Mouse (Mus musculus) mouse embryonic stem cell (cell line): Measurements from ENCODE around the gene 6430571L13Rik.

Source experiments
- in situ Hi-C, 2 experiments: fragments of 300-500 bp; cut with MboI; formaldehyde crosslinking; loops; 1 replicate in 1 of 2; 3 replicates in 1 of 2; pipeline ENCODE4 v1.14.3; 2019 to 2020; ENCODE audit warnings: low sequenced_read_pairs in 2 of 2, low pct_unique_long_range_greater_than_20kb in 1 of 2, mixed read lengths in 1 of 2; ENCODE audit not compliant: unreplicated experiment in 1 of 2

Gene 6430571L13Rik

DNA sequence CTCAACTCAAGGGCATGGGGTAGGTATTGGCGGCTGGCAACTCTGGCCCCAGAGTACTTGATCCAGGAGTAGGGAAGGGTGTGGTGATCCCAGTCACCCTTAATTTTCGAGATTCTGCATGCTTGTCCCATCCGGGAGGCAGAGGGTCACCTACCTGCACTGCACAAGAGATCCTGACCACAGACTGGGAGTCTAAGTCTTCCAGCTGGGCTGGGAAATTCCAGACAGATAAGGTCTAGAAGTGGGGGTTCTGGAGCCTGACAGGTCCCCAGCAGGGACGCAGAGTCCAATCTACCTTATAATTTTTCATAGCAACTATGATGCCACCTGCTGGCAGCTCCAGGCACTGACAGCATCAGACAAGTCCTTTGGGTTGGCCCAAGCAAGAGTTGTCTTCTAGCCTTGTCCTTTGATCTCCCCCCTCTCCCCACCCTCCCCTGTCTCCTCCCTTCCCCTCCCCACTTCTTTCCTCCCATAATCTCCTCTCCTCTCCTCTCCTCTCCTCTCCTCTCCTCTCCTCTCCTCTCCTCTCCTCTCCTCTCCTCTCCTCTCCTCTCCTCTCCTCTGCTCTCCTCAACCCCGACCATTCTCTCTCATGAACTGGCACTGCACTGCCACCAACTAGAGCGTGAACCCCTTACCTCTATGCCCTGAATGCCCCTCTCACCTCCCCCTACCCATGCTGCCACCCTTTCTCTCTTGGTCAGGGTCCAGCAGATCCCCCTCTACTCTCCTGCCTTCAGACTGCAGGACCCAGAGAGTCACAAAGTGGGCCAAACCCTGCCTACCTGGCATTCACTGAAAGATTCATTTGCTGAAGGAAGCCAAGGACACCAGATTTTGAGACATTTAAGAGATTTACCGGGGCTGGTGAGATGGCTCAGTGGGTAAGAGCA, 15.7 kb downstream of the 6430571L13Rik start:
- in situ Hi-C loops: loop anchor here (5.0 to 10.0 kb wide), 2 partner anchors 61 to 156 kb away; partner anchors contain the start of gene Cish (in 1 of the 2)

DNA sequence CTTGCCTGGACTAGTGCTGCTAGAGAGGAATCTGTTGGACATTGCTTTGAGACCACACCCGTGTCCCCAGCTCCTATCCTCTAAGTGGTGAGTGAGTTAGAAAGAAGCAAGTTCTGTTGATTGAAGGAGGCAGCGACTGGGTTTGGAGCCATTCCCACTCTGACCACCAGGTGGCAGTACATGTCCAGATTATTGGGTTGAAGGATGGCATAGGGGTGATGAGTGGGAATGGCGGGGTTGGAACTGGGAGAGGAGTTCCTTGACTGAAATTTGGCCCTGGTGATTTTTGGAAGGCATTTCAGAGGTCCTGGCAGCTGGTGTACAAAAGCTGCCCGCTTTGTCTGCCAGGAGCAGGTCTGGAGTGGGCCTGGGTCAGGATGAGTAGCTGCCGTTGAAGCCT, 17.2 kb downstream of the 6430571L13Rik start:
- in situ Hi-C loops: loop anchor here (5.0 to 10.0 kb wide), 2 partner anchors 63 to 155 kb away; partner anchors contain the start of gene Cish (in 1 of the 2)

DNA sequence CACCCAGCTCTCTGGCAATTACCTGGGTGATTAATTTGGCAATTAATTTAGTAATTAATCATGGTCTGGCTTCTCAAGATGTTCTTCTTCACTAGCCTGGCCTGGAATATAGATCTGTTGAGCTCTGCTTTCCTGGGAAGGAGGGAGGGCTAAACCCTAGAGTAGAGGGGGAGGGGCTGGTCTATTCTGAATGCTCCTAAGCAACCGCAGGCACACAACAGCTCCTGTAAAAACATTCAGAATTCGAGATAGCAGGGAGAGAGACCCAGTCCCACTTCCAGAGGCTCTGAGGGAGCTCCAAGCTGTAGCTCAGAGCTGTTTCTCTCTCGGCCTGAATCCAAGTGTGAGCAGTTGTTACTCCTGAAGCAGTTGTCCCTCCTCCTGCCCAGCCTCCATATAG, 20.6 kb downstream of the 6430571L13Rik start:
- in situ Hi-C loops: loop anchor here in 1 of 2 experiments (10.0 kb wide), 1 partner anchor 104 kb away; no protein-coding TSS in a partner anchor

DNA sequence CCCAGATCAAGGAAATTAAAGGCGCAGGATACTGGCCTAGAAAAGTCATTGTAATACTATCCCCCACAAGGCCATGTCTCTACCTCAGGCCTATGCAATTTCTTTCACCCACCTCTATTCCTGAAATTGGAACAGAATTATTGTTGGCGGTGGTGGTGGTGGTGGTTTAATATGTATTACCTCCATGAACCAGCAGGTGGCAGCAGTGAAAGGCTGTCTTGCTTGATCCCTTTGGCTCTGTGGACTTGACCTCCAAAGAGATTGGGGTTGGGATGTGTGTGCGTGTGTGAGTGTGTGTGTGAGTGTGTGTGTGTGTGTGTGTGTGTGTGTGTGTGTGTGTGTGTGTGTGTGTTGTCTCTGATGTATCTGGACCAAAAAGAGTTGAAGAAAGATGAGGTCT, 26.2 kb downstream of the 6430571L13Rik start:
- in situ Hi-C loops: loop anchor here in 1 of 2 experiments (10.0 kb wide), 1 partner anchor 98 kb away; no protein-coding TSS in a partner anchor

DNA sequence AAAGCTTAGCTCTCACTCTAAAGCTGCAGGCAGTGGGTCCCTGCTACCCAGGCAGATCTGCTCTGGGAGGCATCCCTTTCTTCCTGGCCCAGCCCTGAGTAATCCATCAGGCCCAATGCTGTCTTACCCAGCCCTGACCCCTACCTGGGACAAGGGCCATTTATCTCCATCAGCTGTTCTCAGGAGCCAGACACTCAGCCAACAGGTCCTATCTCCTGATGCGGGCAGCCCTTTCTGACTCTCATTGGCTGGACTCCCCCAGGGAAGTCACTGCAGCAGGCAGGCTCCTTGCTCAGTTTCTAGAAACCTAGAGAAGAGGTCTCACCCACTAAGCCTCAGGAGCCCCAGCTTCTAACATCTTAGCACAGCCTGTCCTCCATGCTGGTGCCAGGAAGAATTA, 27.9 kb downstream of the 6430571L13Rik start:
- in situ Hi-C loops: loop anchor here in 1 of 2 experiments (10.0 kb wide), 1 partner anchor 96 kb away; no protein-coding TSS in a partner anchor

DNA sequence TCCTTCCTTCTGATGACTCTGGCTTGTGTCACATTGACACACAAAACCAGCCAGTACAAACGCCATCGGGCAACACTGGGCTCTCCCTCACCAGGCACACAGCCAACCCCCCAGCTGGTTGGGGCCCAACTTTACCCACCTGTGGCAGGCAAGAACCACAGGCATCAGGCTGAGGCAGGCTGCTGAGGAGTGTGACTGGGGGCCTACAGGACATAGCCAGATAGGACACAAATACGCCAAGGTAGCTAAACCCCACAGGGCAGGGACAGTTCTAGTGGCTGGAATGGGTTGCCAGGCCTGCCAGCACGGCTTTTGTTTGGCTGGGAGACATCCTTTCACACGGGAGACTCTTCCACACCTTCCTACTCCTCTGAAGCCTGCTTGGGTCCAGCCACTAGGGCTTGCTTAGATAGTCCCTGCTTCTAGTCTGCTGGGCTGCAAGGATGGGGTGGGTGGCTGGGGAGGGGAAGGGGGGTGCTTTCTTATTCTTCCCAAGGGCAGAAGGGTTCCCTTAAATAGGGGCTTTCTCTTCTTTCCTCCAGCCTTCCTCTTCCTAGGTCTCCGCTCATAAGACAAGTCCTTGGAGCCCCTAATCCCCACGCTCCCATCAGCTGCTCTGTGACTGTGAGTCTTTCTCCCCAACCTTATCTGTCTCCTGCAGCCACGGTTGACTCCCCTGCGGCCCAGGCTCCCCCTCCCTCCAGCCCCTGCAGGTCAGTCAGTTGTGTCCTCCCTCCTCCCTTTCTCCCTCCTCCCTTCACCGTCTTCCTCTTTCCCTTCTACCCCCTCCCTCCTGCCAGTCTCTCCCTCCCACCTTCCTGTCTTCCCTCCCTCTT, 29.1 kb downstream of the 6430571L13Rik start:
- in situ Hi-C loops: loop anchor here in 1 of 2 experiments (5.0 to 10.0 kb wide), 2 partner anchors 95 to 143 kb away; no protein-coding TSS in a partner anchor

DNA sequence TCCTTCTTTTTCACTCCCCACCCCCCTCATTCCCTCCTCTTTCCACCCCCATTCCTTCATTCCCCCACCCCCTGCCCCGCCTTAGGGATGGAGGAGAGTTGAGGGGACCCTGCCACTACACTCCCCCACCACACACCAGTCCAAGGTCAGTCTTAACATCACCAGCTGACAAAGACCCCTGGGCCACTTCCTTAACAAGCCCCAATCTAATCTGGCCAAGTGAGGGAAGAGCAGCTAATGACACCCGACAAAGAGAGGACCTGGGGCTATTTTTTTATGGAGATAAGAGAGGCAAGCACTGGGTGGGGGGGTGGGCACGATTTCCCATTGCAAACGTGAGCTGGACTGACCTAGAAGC, 29.7 kb downstream of the 6430571L13Rik start:
- in situ Hi-C loops: loop anchor here in 1 of 2 experiments (5.0 kb wide), 1 partner anchor 142 kb away; no protein-coding TSS in a partner anchor

DNA sequence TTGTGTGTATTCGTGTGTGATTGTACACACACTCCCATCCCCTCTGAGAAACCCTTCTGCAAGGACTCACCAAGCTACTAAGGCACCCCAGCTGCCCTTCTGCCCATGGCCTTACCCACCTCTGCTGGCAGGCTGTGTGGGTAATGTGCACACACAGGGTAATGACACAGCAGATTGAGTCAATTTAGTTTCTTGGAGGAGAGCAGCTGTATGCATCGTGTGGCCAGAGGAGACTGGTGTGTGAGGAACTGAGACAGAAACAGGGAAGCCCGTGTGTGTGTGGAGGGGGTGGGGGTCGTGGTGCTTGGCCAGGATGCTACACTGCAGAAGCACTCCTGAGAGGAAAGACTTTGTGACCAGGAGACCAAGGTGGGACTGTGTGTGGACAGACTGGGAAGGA, 32.0 kb downstream of the 6430571L13Rik start:
- in situ Hi-C loops: loop anchor here in 1 of 2 experiments (5.0 kb wide), 1 partner anchor 140 kb away; no protein-coding TSS in a partner anchor

DNA sequence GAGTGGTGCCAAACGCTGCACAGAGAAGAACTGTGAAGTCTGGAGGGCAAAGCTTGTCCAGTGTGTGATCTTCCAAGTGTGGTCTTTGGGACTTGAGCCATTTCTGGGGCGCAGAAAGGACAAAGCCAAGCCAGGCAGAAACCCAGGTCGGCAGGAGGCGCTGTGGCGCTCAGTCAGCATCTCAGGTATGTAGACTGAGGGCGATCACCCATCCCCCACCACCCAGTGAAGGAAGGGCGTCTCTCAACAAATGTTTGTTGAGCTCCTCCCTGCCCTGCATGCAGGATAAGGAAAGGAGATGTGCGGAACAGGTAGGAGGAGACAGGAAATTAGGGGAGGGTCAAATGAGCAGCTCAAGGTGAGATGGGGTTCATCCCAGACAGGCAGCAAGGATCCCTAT, 34.2 kb downstream of the 6430571L13Rik start:
- in situ Hi-C loops: loop anchor here in 1 of 2 experiments (5.0 kb wide), 1 partner anchor 138 kb away; no protein-coding TSS in a partner anchor

DNA sequence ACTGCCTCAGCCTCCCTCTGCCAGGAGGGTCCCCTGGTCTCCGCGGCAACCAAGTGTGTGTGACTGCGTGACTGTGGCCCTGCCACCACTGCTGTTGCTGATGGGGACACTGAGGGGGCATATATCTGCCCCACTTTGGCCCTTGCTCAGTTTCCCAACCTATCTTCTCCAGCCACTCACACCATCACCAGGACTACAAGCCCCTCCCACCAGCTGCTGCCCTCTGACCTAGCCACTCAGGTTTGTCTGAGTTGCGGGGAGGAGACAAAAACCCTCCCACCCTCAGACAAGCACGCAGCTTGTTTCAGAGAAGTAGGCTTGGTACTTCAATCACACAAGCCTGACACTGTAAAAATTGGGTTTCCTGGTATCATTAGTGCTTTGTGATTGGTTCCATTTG, 35.0 kb downstream of the 6430571L13Rik start:
- in situ Hi-C loops: no loop called here

DNA sequence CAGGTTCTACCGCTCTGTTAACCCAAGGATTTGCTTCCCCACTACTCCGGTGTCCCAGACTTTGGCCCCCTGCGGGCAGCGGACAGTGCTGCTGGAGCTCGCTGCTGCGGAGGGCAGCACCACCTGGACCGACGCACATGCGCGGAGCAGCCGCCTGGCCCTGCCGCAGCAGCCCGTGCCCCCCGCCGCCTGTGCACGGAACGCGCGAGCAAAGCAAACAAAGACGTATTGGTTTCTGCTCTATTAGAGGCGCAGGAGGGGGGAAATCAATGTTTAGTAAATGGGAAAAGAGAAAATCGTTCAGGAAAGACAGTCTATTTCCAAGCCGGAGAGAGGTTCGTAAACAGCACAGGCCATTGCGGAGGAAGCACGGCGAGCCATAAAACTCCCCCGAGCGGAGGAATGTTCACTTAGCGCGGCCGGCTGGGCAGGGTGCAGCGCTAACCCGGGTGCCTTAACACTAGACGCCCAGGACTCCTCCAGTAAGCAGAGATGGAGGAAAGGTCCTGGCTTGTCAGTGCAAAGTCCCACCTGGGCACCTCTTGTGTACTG, 37.6 kb downstream of the 6430571L13Rik start:
- in situ Hi-C loops: no loop called here

DNA sequence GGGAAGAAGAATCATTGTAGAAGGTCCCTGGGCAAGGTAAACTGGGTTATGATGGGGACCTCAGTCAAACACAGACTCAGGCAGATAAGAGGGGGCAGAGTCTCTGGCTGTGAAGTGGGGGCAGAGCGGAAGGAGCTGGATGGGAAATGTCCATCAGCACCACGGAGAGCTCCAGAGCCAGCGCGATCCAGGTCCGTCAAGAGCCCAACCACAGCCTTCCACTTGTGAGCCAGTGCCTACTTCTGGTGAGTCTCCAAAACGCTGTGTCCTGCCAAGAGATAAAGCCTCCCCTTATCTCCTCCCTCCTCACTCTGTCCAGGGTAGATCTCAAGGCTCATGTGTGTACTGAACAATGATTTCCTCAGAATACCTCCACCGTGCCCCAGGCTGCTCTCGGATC, 41.3 kb downstream of the 6430571L13Rik start:
- in situ Hi-C loops: no loop called here

DNA sequence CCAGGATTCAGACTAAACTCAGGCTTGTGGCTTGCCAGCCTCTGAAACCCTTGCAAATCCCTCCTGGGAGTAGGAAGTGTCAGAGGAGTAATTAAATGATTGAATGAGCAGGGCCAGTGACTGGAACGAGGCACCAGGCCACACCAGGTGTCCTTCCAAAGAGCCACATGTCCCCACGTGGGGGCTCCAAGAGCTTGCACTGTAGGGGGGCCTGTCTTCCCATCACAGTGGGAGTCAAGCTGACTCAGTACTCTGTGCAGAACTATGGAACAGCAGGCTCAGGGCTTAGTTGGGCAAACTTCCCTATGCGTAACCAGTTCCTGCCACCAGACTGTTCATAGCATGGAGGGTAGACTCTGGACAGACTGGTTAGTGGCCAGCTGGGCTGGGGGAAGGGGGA, 44.0 kb downstream of the 6430571L13Rik start:
- in situ Hi-C loops: no loop called here

DNA sequence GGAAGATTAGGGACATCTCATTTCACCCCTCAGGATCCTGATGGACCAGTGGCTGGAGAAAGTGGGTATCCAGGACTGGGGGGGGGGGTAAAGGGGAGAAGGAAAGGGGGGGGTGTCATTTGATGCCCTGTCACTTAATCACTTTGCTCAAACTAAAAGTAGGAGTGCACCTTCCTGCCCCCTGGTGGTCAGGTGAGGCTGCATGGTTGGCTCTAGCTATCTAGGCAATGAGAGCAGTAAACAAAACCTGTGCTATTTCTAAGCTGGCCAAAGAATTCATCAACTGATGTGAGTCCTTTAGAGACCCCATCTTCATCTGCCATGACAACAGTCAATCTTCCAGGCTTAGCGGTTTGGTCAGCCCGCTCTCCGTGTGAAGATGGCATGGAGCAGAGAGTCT, 46.3 kb downstream of the 6430571L13Rik start:
- in situ Hi-C loops: no loop called here

DNA sequence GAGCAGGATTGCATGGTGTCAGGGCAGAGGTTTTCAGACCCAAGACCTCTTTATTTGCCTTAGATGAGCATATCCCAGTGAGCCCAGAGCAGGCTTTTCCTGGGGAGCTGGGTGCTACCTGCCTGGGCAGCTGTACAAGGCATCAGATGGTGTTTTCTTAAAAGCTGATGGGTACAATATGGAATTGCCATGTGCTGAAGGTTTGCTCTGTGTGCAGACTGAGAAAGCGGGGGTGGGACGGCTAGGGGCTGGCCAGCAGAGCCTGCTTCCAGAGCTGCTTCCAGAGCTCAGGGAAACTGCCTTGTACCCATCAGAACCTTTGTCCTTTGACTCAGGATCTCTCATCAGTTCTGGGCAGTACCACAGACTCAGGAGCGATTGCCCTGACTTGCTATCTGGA, 47.3 kb downstream of the 6430571L13Rik start:
- in situ Hi-C loops: no loop called here

DNA sequence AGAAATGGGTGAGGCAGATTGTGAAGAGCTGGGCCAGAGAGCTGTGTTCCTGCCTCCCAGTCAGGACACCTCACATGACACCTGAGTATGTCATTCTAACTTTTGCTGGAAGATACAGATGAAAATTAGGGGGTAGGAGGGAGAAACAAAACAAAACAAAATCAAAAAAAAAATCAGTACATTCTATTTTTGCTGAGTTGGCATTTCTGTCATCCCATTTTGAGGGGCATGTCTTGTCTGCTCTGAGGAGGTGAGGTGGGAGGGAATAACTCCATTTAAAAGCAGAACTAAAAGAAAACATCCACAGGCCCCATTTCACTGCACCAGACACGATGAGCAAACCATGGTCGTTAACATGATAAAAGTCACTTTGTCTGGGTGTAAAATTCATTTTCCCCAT, 47.9 kb downstream of the 6430571L13Rik start:
- in situ Hi-C loops: no loop called here

DNA sequence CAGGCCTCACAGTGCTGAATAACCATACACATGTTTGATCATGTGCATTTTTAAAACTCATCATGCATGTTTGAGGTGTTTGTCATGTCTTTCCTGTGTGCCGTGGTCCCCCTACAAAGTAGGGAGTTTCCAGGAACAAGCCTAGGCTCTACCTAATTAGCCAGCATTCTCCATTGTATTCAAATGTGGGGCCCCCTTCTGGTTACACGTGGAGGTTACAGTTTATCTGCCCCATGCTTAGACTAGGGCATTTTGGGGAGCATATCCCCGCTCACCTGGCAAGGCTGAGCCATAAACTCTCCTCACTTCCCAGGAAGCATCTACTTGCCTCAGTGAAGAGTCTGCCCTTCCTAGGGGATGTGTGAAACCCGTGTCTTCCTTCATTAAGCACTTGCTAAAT, 56.0 kb downstream of the 6430571L13Rik start:
- in situ Hi-C loops: no loop called here

DNA sequence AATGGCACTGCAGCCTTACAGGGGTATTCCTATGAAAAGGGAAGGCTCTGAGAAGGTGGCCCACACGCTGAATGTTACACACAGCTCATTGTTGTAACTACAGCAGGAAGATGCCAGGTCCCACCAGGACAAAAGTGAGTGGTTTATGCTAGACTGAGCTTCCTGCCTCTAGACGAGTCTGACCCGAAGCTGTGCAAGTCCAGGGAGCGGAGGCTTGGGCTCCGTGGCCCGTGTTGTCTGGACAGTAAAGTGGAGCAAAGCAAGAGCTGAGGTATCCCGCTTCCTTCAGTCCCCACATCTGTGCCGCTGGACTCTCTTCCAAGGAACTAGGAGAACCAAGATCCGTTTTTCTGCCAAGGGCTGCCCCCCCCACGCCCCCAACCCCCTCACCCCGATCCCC, 58.6 kb downstream of the 6430571L13Rik start:
- in situ Hi-C loops: no loop called here
